Mouse (Mus musculus): Measurements from ENCODE around the gene Ap2s1.

GRCm38 (mm10) chr7:16781816-16782554 is 43.8 kb downstream of the Ap2s1 start:
- TF ChIP-seq POLR2A (IDR thresholded peaks at IDR 0.05; ENCODE audit: borderline replicate concordance, control insufficient read depth, low read depth, low read length) (peak; percentile 32; the same call in 1 of the 2 replicates), CTCF (IDR thresholded peaks at IDR 0.05; ENCODE audit: control insufficient read depth, insufficient read depth, low read length) (no peak; the same call in 1 of the 2 replicates)

All from bone marrow, adult 2 months (tissue).